In the genomic region with DNA sequence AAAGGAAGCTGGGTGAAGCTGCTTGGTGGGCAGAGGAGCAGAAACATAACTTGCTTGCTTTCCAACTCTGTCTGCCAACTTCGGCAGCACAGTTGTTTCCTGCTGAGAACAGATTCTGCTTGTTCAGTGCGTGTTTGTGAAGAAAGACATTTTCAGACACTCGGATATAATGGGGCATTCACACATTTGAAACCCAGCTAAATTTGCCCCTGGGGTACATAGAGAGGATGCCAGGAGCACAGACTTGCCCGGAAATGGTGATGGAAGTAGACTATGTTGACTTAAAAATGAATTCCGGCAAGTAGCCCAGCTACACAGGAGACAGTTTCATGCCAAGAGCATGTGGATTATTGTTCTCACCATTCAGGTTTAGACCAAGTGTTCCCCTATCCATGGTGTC, we compare ENCODE assay signal across 10 mouse cellular contexts.
DNase-seq lines count a peak whose midpoint lies in the region; ATAC-seq and TF ChIP-seq lines count a peak whose summit lies in the region.
"Had no signal": no experiment of that assay in that cellular context is flagged by ENCODE, and none has a peak within 500 bp of the region (broad histone marks: within the 10 kb centered on the region; RNA-seq: fewer than 3 reads in every experiment).

No protein-coding gene starts in this region.

- H3K4me3 ChIP-seq in lung, embryonic 14.5 days (ENCODE audit: low read depth, low read length) = no peak overlapping the region
- H3K4me3 ChIP-seq in cortical plate, adult 2 months (ENCODE audit: insufficient read depth, low read length) = no peak overlapping the region
- H3K4me3 ChIP-seq in lung, postnatal 0 days (ENCODE audit: low read depth, low read length) = no peak overlapping the region
- H3K4me3 ChIP-seq: heart, embryonic 15.5 days; liver, embryonic 13.5 days had no signal

- no peak overlapping the region for H3K9ac ChIP-seq in lung, embryonic 14.5 days
- H3K9ac ChIP-seq in lung, postnatal 0 days (replicated peaks; ENCODE audit: low read depth) = no peak overlapping the region
- H3K9ac ChIP-seq: heart, embryonic 15.5 days; liver, embryonic 13.5 days had no signal

- no peaks in the 10 kb centered on the region for H3K27me3 ChIP-seq in lung, embryonic 14.5 days (ENCODE audit: insufficient read depth, low read length)
- no peaks in the 10 kb centered on the region for H3K27me3 ChIP-seq in lung, postnatal 0 days (replicated peaks; ENCODE audit: insufficient read depth, low read length)
- H3K27me3 ChIP-seq: heart, embryonic 15.5 days; liver, embryonic 13.5 days had no signal

- TF ChIP-seq EP300 in lung, postnatal 0 days (IDR thresholded peaks at IDR 0.05) = no peak

- no peak overlapping the region for H3K4me2 ChIP-seq in lung, embryonic 14.5 days
- H3K4me2 ChIP-seq in lung, postnatal 0 days (replicated peaks; ENCODE audit: low read depth, low read length) = no peak overlapping the region
- H3K4me2 ChIP-seq: heart, embryonic 15.5 days; liver, embryonic 13.5 days had no signal

- TF ChIP-seq POLR2A in cortical plate, adult 2 months (IDR thresholded peaks at IDR 0.05; ENCODE audit: extremely low read depth, insufficient read depth, low read length) = no peak

- DNase-seq in lung, embryonic 14.5 days = peak; percentile 4
- no peak for DNase-seq in lung, adult 18-20 months
- DNase-seq in layer of hippocampus, adult 9-11 months = peak; percentile 84
- DNase-seq in right cerebral cortex, postnatal 10 days (ENCODE audit: low spot score in 2 of 2) = peak; percentile 72 to 87
- no peak for DNase-seq in lung, postnatal 36 days
- DNase-seq in MN1 (ENCODE audit: low spot score) = no peak
- DNase-seq in lung, postnatal 0 days (ENCODE audit: low spot score) = no peak
- DNase-seq: liver, embryonic 13.5 days had no signal

- ATAC-seq in lung, embryonic 14.5 days (ENCODE audit: insufficient read depth) = no peak
- ATAC-seq in lung, postnatal 0 days = no peak

- H3K9me3 ChIP-seq in lung, embryonic 14.5 days (ENCODE audit: low read depth, low read length) = no peaks in the 10 kb centered on the region
- H3K9me3 ChIP-seq in lung, postnatal 0 days (ENCODE audit: low read length) = no peaks in the 10 kb centered on the region
- H3K9me3 ChIP-seq: heart, embryonic 15.5 days; liver, embryonic 13.5 days had no signal

- 57% methylated on average over 5 of the region's 5 CpGs for WGBS in lung, embryonic 14.5 days
- WGBS in lung, postnatal 0 days = 61% methylated on average over 5 of the region's 5 CpGs

- no peak overlapping the region for H3K27ac ChIP-seq in lung, embryonic 14.5 days (ENCODE audit: low read depth)
- H3K27ac ChIP-seq in cortical plate, adult 2 months (ENCODE audit: insufficient read depth, low read length) = peak overlapping the region; percentile 68; the same call in 1 of the 2 replicates
- no peak overlapping the region for H3K27ac ChIP-seq in lung, postnatal 0 days (ENCODE audit: low read length)
- H3K27ac ChIP-seq: heart, embryonic 15.5 days; liver, embryonic 13.5 days had no signal

- H3K36me3 ChIP-seq in lung, embryonic 14.5 days (ENCODE audit: insufficient read depth) = no peaks in the 10 kb centered on the region
- no peaks in the 10 kb centered on the region for H3K36me3 ChIP-seq in lung, postnatal 0 days (ENCODE audit: insufficient read depth, low read length)
- H3K36me3 ChIP-seq: heart, embryonic 15.5 days; liver, embryonic 13.5 days had no signal

- no peaks in the 10 kb centered on the region for H3K4me1 ChIP-seq in lung, embryonic 14.5 days (ENCODE audit: insufficient read depth)
- no peaks in the 10 kb centered on the region; the same call in 1 of the 2 replicates for H3K4me1 ChIP-seq in cortical plate, adult 2 months (ENCODE audit: control insufficient read depth, insufficient read depth, low read length)
- H3K4me1 ChIP-seq in lung, postnatal 0 days (ENCODE audit: insufficient read depth, low read depth, low read length) = no peaks in the 10 kb centered on the region
- H3K4me1 ChIP-seq: heart, embryonic 15.5 days; liver, embryonic 13.5 days had no signal

- TF ChIP-seq CTCF in lung, embryonic 14.5 days (IDR thresholded peaks at IDR 0.05; ENCODE audit: low read depth) = no peak
- no peak for TF ChIP-seq CTCF in cortical plate, adult 2 months (IDR thresholded peaks at IDR 0.05; ENCODE audit: extremely low read depth, insufficient read depth, low read length)
- no peak for TF ChIP-seq CTCF in lung, postnatal 0 days (IDR thresholded peaks at IDR 0.05)

Comparison
In these comparisons a context has a peak if more than half of its experiments do, and no peak if none do; other contexts are left out.
1. DNase-seq: peak in lung, embryonic 14.5 days (single experiment), layer of hippocampus, adult 9-11 months (single experiment) and right cerebral cortex, postnatal 10 days (2 of 2); none in lung, adult 18-20 months (0 of 2), lung, postnatal 36 days (single experiment), MN1 (single experiment) and lung, postnatal 0 days (single experiment).